Mouse (Mus musculus) spleen, postnatal 10 days (tissue): ENCODE data around the gene Slc17a1.

Source experiments
- DNase-seq, 2 experiments: peaks; one replicate each; pipeline ENCODE4 v3.0.0; 2021 to 2022; ENCODE audit warnings: low spot score in 2 of 2

Gene Slc17a1

DNA sequence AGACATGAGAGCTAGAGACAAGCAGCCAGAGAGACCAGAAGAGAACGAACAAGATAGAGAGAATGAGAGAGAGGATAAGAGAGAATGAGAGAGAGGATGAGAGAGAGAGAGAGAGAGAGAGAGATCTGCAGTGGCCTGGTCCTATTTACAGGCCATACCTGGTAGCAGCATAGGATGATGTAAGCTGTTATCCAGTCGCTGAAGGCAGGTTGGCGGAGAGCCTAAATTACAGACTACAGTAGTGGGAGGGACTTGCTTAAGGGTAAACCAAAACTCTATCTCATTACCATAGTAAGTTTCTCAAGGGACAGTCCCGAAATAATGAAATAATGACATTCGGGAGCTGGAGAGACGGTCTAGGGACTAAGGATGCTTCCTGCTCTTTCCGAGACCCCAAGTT lies at the start of gene Slc17a1:
TSS of gene Slc17a1 (plus strand) at position 346 of the 400 bp plus-strand sequence.
- DNase-seq, result no peak

DNA sequence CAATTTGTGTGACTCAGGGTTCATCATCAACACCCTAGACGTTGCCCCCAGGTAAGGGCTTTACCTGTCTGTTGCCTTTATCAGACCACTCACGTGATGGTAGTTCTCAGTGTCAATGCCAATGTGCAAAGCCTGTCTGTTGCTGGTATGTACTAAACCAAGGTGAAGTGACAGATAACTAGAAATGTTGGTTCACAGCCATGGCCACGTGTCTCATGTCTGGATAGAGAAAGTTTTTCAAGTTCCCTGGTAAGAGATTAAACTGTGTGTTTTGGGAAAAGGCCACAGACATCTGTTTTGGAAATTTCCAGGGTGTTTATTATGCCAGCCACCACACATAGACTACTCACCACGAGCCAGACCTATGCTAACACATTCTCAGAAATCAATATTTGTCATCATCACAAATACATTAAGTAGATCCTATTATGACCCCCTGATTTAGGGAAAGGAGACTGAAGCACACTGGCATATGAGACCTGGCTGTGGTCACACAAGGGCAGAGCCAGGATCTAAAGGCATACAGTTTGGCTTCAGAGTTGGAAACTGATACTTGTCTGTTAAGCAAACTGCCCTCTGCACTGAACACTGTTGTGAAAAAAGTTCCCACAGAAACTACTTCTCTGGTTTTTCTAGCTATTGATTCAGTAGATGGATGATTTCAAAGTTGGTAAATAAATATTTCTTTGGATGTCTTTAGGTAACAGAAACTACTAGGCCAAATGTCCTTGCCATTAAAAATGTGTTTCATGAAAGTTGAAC lies 47.2 kb upstream of the Slc17a1 start:
- DNase-seq, result no peak

DNA sequence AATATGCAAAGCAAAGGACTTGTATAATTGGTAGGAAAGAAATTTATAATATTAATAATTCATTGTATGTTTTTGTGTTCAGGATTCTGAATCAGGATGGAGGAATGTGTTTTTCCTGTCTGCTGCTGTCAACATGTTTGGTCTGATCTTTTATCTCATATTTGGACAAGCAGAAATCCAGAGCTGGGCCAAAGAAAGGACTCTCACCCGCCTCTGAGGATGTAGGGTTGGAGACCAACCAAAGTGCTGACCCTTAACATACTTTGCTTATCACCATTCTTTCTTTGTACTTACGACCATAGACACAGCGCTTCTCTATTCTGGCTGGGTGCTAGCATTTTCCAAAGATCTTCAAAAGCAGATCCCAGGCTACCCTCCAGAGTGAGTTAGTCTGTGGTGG lies 45.3 kb upstream of the Slc17a1 start:
- no peak for DNase-seq

DNA sequence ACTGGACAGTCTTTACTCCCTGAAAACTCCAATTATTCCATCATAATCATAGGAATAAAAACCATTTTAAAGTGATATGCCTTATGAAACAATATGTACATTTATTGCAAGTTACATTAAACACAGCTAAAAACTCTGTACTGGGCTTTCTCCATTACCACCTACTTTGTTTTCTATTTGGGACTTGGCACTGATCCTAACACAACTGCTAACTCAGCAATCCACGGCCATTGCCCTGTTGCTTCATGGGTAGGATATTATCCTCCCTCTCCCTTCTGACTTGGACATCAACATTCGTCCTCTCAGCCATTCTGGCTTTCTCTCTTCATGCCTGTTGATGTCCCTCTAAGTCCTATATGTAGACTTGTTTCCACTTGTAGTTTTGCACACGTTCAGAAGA lies 40.9 kb upstream of the Slc17a1 start:
- no peak for DNase-seq

DNA sequence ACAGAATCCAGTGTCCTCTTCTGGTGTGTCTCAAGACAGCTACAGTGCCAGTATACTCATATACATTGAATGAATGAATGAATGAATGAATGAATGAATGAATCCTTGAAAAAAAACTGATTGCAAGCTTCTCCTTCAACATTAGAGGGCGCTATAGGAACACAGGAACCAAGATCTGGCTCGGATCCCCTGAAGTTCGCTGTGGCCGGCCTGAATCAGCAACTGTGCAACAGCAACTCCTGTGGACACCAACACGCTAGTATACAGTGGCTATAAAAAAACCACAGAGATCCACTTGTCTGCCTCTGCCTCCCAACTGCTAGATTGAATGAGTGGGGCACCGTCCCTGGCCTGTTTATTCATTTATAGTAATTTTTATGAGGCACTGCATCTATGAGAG lies 34.5 kb upstream of the Slc17a1 start:
- peak in 1 of 2 experiments; percentile 22 for DNase-seq

DNA sequence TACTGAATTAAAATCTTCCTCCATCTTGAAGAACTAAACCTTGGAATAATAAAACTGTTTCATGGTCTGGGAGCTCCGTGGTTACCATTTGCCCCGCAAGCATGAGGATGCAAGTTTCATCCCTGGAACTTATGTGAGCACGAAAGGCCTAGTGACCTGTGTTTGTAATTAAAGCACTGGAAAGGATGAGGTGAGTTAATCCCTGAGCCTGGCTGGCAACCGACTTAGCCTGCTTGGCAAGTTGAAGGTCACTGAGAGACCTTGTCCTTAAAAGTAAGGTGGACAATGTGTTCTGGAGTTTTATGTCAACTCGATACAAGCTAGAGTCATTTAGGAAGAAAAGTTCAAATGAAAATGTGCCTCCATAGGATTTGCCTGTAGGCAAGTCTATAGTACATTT lies 32.7 kb upstream of the Slc17a1 start:
- DNase-seq, result no peak

DNA sequence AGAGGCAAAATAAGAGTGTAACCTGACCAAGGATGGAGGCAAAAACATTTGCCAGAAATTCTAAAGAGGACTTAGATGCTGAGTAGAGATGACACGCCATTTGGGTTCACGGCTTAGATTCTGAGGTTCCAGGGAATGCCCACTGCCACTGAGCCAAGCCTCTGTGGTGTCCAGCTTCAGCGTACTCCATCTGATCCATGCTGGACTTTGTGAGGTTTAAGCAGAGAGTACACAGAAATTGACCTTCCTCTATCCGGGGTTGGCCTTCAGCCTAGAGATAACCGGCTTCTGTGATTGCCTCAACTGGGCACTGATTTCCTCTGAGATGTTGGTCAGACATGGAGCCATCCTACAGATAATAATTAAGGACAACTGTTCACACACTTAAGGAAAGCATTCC lies 30.9 kb upstream of the Slc17a1 start:
- no peak for DNase-seq

DNA sequence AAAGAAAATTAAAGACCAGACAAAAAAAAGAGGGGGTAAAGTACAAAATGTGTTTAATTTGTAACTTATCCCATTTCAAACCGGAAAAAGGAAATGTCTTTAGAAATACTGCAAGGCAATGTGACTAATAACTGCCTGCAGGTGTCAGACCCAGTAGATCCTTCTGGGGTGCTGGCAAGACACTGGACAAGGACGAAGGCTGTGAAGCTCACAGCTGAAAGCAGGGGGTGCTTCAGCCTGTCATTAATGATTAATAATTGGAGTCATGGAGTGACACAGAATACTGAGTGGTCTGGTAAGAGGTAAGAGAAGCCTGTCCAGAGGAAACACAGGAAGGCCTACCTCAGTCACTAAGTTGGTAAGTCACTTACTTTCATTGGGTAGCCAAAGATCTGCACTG lies 28.2 kb upstream of the Slc17a1 start, which contains the start of gene Slc17a3:
TSS of gene Slc17a3 (plus strand) at position 127 of the 400 bp plus-strand sequence.
- no peak for DNase-seq

DNA sequence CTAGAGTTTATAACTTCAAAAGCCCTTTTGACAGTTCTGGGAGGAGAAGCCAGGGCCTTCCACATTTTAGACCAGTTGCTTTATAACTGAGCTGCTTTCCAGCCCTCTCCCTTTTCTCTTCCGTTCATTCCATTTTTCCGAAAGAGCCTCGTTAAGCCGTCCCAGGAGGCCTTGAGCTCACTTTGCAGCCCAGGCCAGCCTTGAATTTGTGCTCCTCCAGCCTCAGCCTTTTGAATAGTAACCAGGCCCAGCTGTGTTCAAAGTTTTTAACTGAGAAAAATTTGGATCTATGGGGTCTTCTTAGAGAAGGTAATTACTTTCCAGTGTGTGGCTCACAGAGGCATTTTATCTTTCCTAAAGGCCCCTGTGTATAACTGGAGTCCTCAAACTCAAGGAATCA lies 21.7 kb upstream of the Slc17a1 start:
- DNase-seq, result no peak

DNA sequence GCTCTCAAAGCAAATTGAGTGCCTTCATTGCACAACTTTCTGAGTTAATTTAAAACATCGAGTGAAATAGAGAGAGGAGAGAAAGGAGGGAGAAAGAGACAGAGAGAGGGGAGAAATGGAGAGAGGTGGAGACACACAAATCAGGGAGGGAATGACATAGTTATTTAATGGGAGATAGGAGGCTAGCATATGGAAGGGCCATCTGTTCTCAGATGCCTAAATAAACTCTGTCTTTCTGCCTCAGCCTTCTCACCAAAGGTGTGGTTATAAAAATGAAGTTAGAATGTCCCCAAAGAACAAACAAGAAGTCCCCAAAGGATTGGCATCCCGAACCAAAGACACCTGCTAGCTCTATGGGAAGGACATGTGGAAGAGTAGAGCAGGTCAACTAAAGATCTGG lies 18.3 kb upstream of the Slc17a1 start:
- no peak for DNase-seq

DNA sequence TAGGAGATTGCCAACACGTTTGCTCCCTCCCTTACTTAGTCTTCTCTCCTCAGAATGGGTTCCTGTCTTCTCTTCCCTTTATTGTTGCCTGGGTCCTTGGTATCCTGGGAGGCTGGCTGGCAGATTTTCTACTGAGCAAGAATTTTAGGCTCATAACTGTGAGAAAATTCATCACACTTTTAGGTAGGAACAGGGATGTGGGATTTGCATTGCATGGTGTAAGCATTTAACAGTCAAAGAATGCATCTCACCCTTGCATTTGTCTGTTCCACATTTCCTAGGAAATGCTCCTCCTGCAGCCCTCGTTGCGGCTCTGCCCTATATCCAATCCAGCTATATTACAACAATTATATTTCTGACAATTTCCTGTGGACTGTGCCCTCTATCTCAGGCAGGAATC lies 11.1 kb upstream of the Slc17a1 start:
- DNase-seq, result no peak

DNA sequence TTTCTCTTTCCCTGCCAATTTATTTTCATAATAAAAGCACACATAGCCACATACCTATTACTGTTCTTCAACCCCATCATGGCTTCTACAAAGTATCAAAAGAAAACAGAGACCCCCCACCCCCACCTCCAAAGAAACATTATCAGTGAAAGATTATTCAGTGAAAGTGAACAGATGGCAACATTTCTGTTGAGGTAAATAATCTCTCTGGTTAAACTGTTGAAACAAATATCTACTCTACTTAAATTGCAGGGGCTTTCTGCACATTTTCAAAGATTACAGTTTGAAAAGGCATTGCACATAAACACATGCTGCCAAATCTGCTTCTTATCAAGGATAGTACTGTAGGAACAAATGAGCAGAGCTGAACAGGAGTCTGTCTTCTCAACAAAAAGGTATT lies 5.7 kb upstream of the Slc17a1 start:
- no peak for DNase-seq

DNA sequence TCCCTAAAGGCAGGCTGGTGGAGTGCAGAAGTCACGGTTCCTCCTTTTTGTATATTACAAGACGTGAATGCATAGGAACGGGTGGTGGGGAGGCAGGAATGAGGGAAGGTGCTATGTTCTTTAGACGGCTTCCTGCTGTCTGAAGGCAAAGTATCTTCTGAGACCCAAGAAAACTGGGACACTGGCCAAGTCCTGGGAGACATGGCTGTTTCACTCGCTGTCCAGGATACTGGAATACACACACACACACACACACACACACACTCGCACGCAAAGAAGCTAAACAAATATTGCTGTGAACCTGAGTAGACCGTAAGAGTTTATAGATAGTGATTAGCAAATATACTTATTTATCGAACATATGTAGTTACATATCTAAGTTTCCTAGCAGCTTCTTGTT lies 2.8 kb upstream of the Slc17a1 start:
- no peak for DNase-seq

DNA sequence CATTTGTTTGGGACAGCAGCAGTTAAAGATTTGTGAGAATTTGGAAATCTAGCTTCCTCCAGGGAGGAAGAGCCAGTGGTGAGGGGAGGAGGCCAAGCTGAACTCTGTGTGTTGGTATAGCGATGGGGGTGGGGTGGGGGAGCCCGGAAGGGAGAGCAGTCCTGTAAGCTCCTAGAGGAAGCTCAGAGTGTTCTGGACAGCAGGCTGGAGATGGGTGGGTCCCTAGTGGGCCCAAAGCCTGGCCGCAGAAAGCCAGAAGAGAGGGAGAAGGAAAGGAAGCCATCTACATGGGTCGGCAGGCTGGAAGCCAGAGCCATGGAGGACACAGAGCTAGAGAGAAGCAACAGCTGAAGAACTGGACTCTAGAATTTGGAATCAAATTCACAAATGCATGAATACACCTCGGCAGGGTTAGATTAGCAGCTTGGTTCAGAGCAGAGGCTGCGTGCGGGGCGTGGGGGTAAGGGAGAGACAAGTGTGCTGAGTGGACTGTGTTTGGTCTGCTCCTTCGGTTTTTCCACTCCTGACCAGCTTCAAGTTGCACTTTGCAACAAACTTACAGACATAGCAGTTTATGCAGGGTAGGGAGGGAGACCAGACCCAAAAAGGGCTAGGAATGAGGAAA lies 1.4 kb upstream of the Slc17a1 start:
- no peak for DNase-seq

DNA sequence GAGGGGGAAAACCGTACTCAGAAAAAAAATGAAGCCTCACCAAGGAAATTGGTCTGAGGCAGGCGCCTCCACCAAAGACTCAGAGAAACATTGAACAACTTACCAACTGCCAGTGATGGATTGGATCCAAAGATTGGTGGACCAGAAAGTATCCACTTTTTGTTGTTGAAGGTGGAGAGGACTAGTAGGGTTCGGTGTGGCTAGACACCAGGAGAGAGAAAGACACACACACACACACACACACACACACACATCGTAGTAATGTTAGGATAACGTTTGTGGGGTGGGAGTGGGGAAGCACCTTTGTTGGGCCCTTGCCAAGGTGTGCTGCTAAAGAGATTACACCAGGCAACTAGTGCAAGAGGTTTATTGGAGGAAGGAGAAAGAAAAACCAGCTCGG lies 550 bp upstream of the Slc17a1 start:
- DNase-seq, result no peak

DNA sequence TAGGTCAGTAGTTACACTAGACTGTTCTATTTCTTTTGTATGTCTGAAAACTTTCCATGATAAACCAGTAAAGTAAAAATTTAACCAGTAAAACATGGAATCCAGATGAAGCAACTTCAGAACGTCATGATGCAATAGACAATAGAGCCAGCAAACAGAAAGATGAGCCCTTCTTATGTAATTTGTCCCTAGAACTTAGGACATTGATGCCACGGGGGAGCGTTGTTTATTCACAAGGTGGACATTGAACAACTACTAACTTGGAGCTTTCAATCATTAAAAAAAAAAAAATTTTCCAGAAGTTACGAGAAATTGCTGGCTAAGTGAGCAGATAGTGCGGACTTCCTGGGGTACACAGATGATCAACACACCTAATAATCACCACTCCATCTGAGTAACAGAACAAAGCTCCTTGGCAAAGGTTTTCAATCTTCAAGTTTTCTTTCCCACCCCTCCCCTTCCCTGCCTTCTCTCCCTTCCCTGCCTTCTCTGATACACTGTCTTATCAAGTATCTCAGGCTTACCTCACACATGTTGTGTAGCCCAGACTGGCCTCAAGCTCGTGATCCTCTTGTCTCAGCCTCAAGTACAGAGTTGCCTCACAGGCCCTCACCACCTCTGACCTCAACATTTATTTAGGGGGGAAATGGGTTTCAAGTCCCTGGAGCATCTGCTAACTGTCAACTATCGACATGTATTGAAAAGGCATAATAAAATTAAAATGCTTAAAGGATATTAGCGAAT lies 1.4 kb downstream of the Slc17a1 start:
- no peak for DNase-seq

DNA sequence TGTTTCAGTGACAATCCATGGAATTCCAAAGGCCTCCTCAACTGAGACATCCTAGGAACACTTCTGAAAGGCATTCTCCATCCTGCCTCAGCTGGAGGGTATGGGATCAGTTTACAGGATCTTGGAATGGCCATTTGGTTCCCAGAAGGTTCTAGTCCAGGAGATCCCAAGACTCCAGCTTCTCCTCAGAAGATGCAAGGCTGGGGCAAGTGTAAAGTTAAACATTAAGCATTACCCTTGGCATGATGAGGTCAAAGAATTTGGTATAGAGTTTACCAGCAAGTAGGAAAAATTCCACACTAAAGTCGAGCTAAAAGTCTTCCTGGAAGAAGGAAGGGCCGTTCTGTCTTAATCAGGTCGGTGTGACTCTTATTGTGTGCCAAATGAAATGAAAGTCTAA lies 2.4 kb downstream of the Slc17a1 start:
- DNase-seq, result no peak

DNA sequence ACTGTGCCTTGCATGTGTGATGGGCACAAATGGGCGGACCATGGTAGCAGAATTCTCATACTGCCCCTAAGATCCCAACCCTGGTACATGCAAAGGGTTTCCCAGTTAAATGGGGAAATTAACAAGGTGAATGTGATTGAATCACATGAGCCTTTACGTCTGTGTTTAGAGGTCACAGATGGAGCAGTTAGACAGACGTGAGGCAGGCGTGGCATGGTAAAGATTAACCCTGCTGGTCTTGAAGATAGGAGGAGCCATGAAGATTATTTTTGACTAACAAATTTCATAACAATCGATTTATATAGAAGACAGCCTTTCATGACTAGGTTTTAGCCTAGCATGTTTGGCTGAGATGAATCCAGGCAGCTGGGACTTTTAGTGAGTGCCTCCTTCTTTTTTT lies 5.6 kb downstream of the Slc17a1 start:
- DNase-seq, result no peak

DNA sequence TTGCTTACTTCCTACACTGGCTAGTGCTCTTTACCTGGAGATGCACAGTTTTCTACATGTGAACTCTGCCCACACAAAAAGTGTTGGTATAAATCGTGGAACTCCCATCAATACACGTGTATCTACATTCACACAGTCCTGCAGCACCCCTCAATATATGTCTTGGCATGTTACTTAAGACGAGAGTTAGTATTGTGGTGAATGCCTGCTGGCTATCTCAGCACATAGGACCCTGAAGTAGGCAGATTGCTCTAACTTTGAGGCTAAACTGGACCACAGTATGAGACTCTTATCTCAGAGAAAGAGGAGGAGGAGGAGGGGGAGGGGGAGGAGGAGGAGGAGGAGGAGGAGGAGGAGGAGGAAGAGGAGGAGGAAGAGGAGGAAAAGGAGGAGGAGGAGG lies 11.6 kb downstream of the Slc17a1 start:
- no peak for DNase-seq

DNA sequence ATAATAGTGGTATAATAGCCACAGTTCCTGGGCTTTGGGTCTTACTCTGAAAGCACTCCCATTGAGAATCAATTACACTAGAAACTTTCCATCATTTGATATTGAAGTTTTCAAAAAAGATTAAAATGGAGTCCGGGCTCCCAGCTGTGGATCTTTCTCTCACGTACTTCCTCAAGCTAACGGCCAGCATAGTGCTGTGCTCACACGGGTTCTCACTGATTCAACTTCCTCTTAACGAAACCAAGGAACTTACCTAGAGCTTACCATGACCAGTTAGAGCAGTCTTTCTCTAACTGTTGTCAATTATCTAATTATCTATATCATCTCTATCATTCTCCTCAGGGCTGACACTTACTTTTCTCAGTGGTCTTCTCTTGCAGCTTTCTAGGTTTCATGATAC lies 12.1 kb downstream of the Slc17a1 start:
- no peak for DNase-seq

DNA sequence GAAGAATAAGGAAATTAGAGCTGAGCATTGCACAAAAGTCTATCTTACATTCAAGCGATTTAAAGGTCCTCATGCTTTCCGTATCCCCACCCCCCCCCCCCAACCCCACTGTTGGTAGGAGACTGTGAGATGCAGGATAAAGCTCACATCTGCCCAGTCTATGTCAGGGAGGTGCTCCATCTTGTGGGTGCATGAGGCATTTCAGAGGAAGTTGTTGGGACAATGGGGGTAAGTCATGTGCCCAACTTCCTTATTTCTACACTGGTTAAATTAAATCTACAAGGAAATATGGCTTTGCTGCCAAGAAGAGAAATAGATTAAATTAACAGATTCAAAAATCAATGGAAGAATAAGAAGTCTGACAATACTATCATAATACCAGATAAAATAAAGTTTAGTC lies 18.0 kb downstream of the Slc17a1 start:
- peak in 1 of 2 experiments; percentile 38 for DNase-seq

DNA sequence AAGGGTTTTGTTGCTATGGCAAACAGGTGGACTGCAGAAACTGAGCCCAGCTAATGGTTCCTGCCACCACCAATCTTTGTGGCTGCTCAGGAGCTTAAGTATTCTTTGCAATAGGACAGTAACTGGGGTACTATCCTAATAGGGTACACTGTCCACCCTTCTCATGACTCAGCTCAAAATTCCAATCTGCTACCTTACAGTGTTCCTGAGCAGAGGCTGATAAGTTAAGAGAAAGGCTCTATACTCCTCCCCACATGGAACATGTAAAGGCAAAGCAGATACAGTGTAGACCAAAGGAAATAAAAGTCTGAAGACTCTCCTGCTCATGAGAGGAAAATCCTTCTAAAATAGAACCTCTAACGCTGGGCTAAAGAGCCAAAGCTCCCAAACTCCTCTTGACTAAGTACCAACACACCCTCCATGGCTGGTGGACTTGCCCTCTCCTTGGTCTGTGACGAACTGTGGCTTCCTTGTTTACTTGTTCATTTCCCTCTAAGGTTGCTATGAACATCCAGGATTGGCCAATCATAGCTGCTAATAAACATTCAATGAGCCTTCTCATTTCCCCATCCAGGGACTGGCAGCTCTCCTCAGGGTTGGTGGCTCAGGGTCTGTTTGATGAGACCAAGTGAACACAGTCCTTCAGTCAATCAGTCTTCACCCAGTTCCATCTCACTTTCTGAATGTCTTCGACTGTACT lies 19.6 kb downstream of the Slc17a1 start:
- DNase-seq, result no peak
